Mouse (Mus musculus): ENCODE measurements around the gene Klf3. TPM values are rescaled to one million over a fixed set of nuclear protein-coding genes. Genes with fewer than 3 reads are reported as not detected.

Gene Klf3
- polyA plus RNA-seq, 1 experiment from 2014 or later = 41.2 TPM

DNA sequence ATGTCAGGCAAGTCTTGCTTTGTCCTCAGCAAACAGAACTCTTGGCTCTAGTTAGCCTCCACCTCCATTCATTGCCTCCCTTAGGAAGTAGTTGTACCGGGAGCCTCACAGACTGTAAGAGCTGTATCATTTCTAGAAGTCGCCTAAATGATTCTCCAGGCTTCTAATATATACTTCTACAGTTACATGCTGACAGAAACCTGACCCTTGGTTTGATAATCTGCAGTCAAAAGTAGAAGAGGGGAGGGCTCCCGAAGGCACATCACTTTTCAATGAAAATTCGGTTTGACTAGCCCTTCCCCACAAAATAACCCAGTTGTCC, 9.8 kb downstream of the Klf3 start:
- Histone ChIP-seq H3K4me3 (ENCODE audit: low read length) (peak overlapping the region; percentile 37), H3K9me3 (replicated peaks; ENCODE audit: control insufficient read depth, low read length) (no peaks in the 10 kb centered on the region), H3K4me2 (ENCODE audit: low read depth, low read length) (peak overlapping the region; percentile 68), H3K36me3 (ENCODE audit: control insufficient read depth, insufficient read depth) (peaks cover 2% of the 10 kb centered on the region; the same call in 1 of the 2 replicates), H3K9ac (ENCODE audit: low read length) (peak overlapping the region; percentile 68), H3K27ac (ENCODE audit: low read length) (peak overlapping the region; percentile 95), H3K4me1 (ENCODE audit: control insufficient read depth, insufficient read depth, low read length) (peaks cover 71% of the 10 kb centered on the region), H3K27me3 (ENCODE audit: control insufficient read depth, insufficient read depth, low read length) (no peaks in the 10 kb centered on the region)
- WGBS = 43% methylated on average over 4 of the region's 4 CpGs
- ATAC-seq (replicated peaks; ENCODE audit: extremely low read depth, insufficient read depth, low FRiP score) = no peak

DNA sequence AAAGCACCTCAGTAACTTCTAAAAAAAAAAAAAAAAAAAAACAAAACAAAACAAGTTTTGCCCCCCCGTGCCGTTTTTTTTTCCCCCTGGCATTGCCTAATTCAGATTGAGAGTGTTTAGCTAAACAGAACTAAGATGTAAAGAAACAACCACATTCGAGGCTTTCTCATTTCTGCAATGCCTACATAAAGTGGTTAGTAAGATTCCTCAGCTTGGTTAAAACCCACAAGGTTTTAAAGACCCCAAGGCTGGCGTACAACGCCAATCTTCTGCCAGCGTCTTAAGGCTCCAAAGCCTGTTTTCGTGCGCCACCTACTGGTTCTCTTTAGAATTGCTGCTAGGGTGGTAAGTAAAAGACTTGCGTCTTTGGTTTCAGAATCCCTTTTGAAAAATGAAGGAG, 10.2 kb downstream of the Klf3 start:
- Histone ChIP-seq H3K9ac (ENCODE audit: low read length) (peak overlapping the region; percentile 68), H3K4me3 (ENCODE audit: low read length) (no peak overlapping the region), H3K27me3 (ENCODE audit: control insufficient read depth, insufficient read depth, low read length) (no peaks in the 10 kb centered on the region), H3K9me3 (replicated peaks; ENCODE audit: control insufficient read depth, low read length) (no peaks in the 10 kb centered on the region), H3K4me2 (ENCODE audit: low read depth, low read length) (peak overlapping the region; percentile 68), H3K4me1 (ENCODE audit: control insufficient read depth, insufficient read depth, low read length) (peaks cover 68% of the 10 kb centered on the region), H3K27ac (ENCODE audit: low read length) (no peak overlapping the region), H3K36me3 (ENCODE audit: control insufficient read depth, insufficient read depth) (peaks cover 5% of the 10 kb centered on the region; the same call in 1 of the 2 replicates)
- WGBS = 6% methylated on average over 9 of the region's 9 CpGs
- no peak for ATAC-seq (replicated peaks; ENCODE audit: extremely low read depth, insufficient read depth, low FRiP score)

DNA sequence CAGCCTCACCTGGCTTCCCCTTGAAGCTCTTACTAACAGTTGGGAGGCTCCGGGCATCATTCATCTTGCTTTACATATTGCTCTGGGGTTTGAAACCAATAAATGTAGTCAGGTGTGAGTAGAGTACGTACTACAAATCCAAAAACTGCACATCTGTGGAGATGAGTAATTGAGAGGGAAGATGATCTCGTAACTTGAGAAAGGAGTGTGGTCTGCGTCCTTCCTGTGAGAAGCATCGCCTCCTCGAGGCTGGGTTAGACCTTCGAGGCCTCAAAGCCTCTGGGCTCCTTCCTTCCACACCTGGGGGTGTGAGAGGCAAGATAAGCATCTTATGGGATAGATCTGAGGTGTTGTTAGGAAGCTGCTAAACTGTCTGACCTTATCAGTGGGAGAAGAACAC, 11.2 kb downstream of the Klf3 start:
- Histone ChIP-seq H3K4me1 (ENCODE audit: control insufficient read depth, insufficient read depth, low read length) (peaks cover 59% of the 10 kb centered on the region), H3K27ac (ENCODE audit: low read length) (peak overlapping the region; percentile 16; the same call in 1 of the 2 replicates), H3K27me3 (ENCODE audit: control insufficient read depth, insufficient read depth, low read length) (no peaks in the 10 kb centered on the region), H3K9ac (ENCODE audit: low read length) (no peak overlapping the region), H3K4me2 (ENCODE audit: low read depth, low read length) (no peak overlapping the region), H3K36me3 (ENCODE audit: control insufficient read depth, insufficient read depth) (peaks cover 6% of the 10 kb centered on the region; the same call in 1 of the 2 replicates), H3K9me3 (replicated peaks; ENCODE audit: control insufficient read depth, low read length) (no peaks in the 10 kb centered on the region), H3K4me3 (ENCODE audit: low read length) (no peak overlapping the region)
- 67% methylated on average over 7 of the region's 7 CpGs for WGBS
- ATAC-seq (replicated peaks; ENCODE audit: extremely low read depth, insufficient read depth, low FRiP score) = no peak

DNA sequence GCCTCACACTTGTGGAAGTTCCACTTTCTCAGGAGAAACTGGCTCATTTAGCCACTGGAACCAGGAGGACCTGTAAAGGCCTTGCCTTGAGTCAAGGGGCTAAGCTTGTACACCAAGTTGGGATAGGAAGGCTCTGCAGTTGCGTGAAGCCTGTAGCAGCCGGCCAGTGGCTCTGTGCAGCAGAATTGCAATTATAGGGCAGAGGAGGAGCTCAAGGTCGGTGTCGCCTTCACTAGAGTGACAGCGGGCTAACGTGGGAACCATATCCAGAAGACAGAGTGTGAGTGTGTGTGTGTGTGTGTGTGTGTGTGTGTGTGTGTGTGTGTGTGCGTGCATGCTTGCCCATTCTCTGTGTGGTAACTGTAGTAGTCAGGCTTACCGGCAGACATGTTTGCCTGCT, 12.4 kb downstream of the Klf3 start:
- WGBS = 73% methylated on average over 8 of the region's 8 CpGs
- no peak overlapping the region for H3K4me3 ChIP-seq (ENCODE audit: low read length)
- no peak overlapping the region for H3K9ac ChIP-seq (ENCODE audit: low read length)
- H3K27ac ChIP-seq (ENCODE audit: low read length) = 0 out of 2 replicates have a peak overlapping the region, but pooled peaks have one; percentile 30
- peaks cover 48% of the 10 kb centered on the region for H3K4me1 ChIP-seq (ENCODE audit: control insufficient read depth, insufficient read depth, low read length)
- H3K9me3 ChIP-seq (replicated peaks; ENCODE audit: control insufficient read depth, low read length) = no peaks in the 10 kb centered on the region
- no peak for ATAC-seq (replicated peaks; ENCODE audit: extremely low read depth, insufficient read depth, low FRiP score)
- no peak overlapping the region for H3K4me2 ChIP-seq (ENCODE audit: low read depth, low read length)
- no peaks in the 10 kb centered on the region for H3K27me3 ChIP-seq (ENCODE audit: control insufficient read depth, insufficient read depth, low read length)
- H3K36me3 ChIP-seq (ENCODE audit: control insufficient read depth, insufficient read depth) = peaks cover 13% of the 10 kb centered on the region; the same call in 1 of the 2 replicates

DNA sequence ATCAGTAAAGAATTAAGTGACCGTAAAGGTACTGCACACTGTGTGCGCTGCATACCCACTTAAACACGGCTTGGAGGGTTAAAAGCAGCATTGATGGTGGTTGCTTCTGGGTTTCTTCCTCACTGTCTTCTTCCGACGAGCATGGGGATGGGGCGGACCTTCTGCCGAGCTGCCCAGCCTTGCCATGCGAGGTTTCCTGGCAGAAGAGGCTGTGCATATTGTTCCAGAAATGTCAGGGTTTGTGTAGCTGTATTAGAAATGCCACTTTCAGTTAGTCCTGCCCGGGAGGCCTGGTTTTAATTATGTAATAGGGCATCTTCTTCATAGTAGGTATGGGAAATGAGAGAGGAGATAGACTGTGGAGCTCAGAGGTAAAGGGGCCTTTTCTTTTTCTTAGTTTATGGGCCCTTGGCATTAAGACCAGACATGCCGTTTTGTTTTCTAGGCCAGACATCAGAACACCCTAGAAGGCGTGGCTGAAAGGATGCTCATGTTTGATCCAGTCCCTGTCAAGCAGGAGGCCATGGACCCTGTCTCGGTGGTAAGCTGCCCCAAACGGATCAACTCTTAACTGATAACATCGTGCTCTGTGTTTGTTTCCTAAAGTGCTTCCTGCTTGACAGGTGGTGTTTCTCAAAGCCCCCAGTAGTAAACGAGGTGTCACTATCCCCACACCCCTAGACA, 13.2 kb downstream of the Klf3 start:
- no peaks in the 10 kb centered on the region for H3K9me3 ChIP-seq (replicated peaks; ENCODE audit: control insufficient read depth, low read length)
- peaks cover 40% of the 10 kb centered on the region for H3K4me1 ChIP-seq (ENCODE audit: control insufficient read depth, insufficient read depth, low read length)
- H3K27me3 ChIP-seq (ENCODE audit: control insufficient read depth, insufficient read depth, low read length) = no peaks in the 10 kb centered on the region
- H3K36me3 ChIP-seq (ENCODE audit: control insufficient read depth, insufficient read depth) = peaks cover 16% of the 10 kb centered on the region
- peak overlapping the region; percentile 46 for H3K27ac ChIP-seq (ENCODE audit: low read length)
- H3K4me3 ChIP-seq (ENCODE audit: low read length) = no peak overlapping the region
- no peak overlapping the region for H3K4me2 ChIP-seq (ENCODE audit: low read depth, low read length)
- 57% methylated on average over 15 of the region's 15 CpGs for WGBS
- no peak overlapping the region for H3K9ac ChIP-seq (ENCODE audit: low read length)
- ATAC-seq (replicated peaks; ENCODE audit: extremely low read depth, insufficient read depth, low FRiP score) = no peak

DNA sequence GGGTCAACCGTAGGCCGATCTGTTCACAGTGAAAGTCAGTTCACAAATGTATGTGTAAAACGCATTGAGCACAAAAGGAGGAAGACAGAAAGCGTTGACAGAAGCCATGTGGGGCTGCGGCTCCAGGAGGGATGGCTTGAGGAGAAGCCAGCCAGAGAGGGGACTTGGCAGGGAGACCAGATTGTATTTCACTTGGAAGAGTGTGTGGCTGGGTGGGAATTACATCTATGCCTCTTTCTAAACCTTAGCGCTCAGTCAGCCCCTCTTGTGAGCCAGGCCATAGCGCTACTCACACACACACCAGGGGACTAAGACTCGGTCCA, 13.7 kb downstream of the Klf3 start:
- Histone ChIP-seq H3K9me3 (replicated peaks; ENCODE audit: control insufficient read depth, low read length) (no peaks in the 10 kb centered on the region), H3K36me3 (ENCODE audit: control insufficient read depth, insufficient read depth) (peaks cover 18% of the 10 kb centered on the region), H3K4me2 (ENCODE audit: low read depth, low read length) (no peak overlapping the region), H3K4me1 (ENCODE audit: control insufficient read depth, insufficient read depth, low read length) (peaks cover 36% of the 10 kb centered on the region), H3K4me3 (ENCODE audit: low read length) (no peak overlapping the region), H3K27ac (ENCODE audit: low read length) (peak overlapping the region; percentile 46), H3K9ac (ENCODE audit: low read length) (no peak overlapping the region), H3K27me3 (ENCODE audit: control insufficient read depth, insufficient read depth, low read length) (no peaks in the 10 kb centered on the region)
- 42% methylated on average over 8 of the region's 8 CpGs for WGBS
- 0 out of 2 replicates have a peak, but pooled peaks have one; percentile 16 for ATAC-seq (replicated peaks; ENCODE audit: extremely low read depth, insufficient read depth, low FRiP score)

DNA sequence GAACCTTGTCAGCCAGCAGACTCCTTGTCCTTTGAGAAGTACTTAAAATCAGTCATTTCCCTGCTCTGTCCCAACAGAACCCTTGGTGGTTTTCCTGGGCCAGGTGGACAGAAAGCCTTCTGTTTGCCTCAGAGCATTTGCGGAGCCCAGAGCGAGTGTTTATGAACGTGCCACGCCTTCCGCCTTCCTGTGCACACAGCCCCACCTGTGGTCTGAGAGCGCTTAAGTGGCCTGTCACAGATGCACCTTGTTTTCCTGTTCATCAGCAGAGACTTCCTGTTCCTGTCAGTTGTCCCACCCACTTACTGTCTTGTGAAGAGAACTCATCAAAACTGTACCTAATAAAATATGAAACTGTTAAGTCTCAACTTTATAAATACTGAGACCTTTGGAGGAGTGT, 16.2 kb downstream of the Klf3 start:
- Histone ChIP-seq H3K27ac (ENCODE audit: low read length) (no peak overlapping the region), H3K4me3 (ENCODE audit: low read length) (no peak overlapping the region), H3K27me3 (ENCODE audit: control insufficient read depth, insufficient read depth, low read length) (no peaks in the 10 kb centered on the region), H3K4me1 (ENCODE audit: control insufficient read depth, insufficient read depth, low read length) (peaks cover 19% of the 10 kb centered on the region), H3K9me3 (replicated peaks; ENCODE audit: control insufficient read depth, low read length) (no peaks in the 10 kb centered on the region), H3K36me3 (ENCODE audit: control insufficient read depth, insufficient read depth) (peaks cover 42% of the 10 kb centered on the region), H3K4me2 (ENCODE audit: low read depth, low read length) (no peak overlapping the region), H3K9ac (ENCODE audit: low read length) (no peak overlapping the region)
- whole genome bisulfite sequencing = 83% methylated on average over 6 of the region's 6 CpGs
- no peak for ATAC-seq (replicated peaks; ENCODE audit: extremely low read depth, insufficient read depth, low FRiP score)

DNA sequence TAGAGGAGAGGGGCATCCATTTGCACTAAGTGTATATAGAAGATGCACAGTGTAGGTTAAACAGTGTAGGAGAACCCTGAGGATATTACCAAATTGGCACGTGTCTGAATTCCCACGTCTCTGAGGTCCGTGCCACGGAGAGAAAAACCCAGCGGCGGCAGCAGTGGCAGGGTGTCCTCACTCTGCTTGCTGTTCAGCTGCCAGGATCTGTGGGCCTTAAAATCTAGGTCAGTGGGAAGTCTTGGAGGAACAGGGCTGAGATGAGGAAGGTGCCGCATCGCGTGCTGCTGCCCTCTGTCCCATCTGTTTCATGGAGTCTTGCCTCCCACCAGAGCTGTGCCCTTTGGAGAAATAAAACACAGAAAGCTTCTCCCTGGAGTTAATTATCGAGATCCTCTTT, 16.9 kb downstream of the Klf3 start:
- Histone ChIP-seq H3K4me2 (ENCODE audit: low read depth, low read length) (no peak overlapping the region), H3K4me1 (ENCODE audit: control insufficient read depth, insufficient read depth, low read length) (peaks cover 19% of the 10 kb centered on the region), H3K9ac (ENCODE audit: low read length) (no peak overlapping the region), H3K27me3 (ENCODE audit: control insufficient read depth, insufficient read depth, low read length) (no peaks in the 10 kb centered on the region), H3K9me3 (replicated peaks; ENCODE audit: control insufficient read depth, low read length) (no peaks in the 10 kb centered on the region), H3K4me3 (ENCODE audit: low read length) (no peak overlapping the region), H3K36me3 (ENCODE audit: control insufficient read depth, insufficient read depth) (peaks cover 50% of the 10 kb centered on the region), H3K27ac (ENCODE audit: low read length) (no peak overlapping the region)
- WGBS = 92% methylated on average over 10 of the region's 10 CpGs
- ATAC-seq (replicated peaks; ENCODE audit: extremely low read depth, insufficient read depth, low FRiP score) = no peak

DNA sequence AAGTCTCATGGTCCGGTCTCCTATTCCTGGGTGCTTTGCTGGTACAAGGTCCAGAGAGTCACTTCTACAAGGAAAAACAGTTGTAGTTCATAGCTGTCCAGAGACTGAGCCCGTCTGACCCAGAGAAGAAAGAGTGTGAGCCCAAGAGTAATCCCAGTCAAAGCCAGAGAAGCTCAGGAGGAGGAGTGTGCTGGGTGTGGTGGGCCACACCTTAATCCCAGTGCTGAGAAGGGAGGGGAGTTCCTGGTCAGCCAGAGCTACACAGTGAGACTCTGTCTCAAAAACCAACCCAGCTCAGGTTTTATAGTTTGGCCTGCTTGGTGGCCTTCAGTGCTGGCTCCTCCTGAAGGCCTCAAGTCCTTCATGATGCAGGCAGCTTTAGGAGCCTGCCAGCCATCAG, 18.1 kb downstream of the Klf3 start:
- no peak for ATAC-seq (replicated peaks; ENCODE audit: extremely low read depth, insufficient read depth, low FRiP score)
- WGBS = 85% methylated on average over 2 of the region's 2 CpGs

More for the DNA sequence above, 18.1 kb downstream of the Klf3 start:
- Histone ChIP-seq H3K9me3 (replicated peaks; ENCODE audit: control insufficient read depth, low read length) (no peaks in the 10 kb centered on the region), H3K4me1 (ENCODE audit: control insufficient read depth, insufficient read depth, low read length) (peaks cover 10% of the 10 kb centered on the region), H3K27ac (ENCODE audit: low read length) (no peak overlapping the region), H3K4me3 (ENCODE audit: low read length) (no peak overlapping the region), H3K9ac (ENCODE audit: low read length) (no peak overlapping the region), H3K36me3 (ENCODE audit: control insufficient read depth, insufficient read depth) (peaks cover 58% of the 10 kb centered on the region), H3K4me2 (ENCODE audit: low read depth, low read length) (no peak overlapping the region), H3K27me3 (ENCODE audit: control insufficient read depth, insufficient read depth, low read length) (no peaks in the 10 kb centered on the region)

All from heart, embryonic 16.5 days (tissue).